Mouse (Mus musculus): ENCODE measurements at regions not wholly inside any gene's neighbourhood (a gene's known extent, or its start where the extent isn't known, plus 50 kb on each side); places are given as distances from the start of the nearest gene placed in this dataset.

DNA sequence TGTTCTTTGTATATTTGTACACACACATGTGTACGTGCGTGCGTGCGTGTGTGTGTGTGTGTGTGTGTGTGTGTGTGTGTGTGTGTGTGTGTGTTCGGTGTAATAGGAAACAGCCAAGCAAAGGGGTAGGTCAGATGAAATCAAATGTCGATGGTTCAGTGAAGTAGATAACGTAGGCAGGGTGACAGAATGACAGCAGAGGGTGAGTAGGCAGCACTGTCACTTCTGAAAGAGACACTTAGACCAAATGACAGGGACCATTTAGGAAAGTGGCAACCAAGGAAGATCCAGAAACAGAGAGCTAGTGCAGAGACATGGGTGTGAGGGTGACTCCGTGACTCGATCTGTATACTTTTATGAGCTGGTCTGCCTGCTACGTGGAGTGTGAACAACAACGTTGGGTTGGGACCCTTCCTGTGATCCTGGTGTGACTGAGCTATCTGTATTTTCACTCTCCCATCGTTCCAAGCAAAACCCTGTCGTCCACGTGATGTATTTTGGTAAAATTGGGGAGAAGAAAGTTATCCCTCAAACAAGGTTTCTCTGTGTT, 266.5 kb upstream of the 9630041A04Rik start:
- no peak overlapping the region for H3K4me3 ChIP-seq (ENCODE audit: control insufficient read depth in 1 of 2, insufficient read depth in 1 of 2, low read depth in 2 of 2, low read length in 2 of 2)
- H3K36me3 ChIP-seq (ENCODE audit: control insufficient read depth in 1 of 2, insufficient read depth in 2 of 2, low read length in 2 of 2): no peaks in the 10 kb centered on the region
- H3K27ac ChIP-seq (ENCODE audit: control insufficient read depth, low read depth, low read length): no peak overlapping the region
- H3K4me1 ChIP-seq (ENCODE audit: control insufficient read depth in 1 of 2, insufficient read depth in 2 of 2, low read length in 2 of 2): no peaks in the 10 kb centered on the region
- H3K27me3 ChIP-seq (ENCODE audit: control insufficient read depth in 1 of 2, insufficient read depth in 2 of 2, low read length in 2 of 2): no peaks in the 10 kb centered on the region
- no peak overlapping the region for H3K9ac ChIP-seq (ENCODE audit: control insufficient read depth, low read depth, low read length, poor library complexity, severe bottlenecking)
- DNase-seq (ENCODE audit: low read depth, low spot score): no peak
- TF ChIP-seq EP300 (IDR thresholded peaks at IDR 0.05; ENCODE audit: low read depth in 1 of 2, low read length in 2 of 2): no peak
- no peak for TF ChIP-seq CTCF (IDR thresholded peaks at IDR 0.05 in 2 of 3, conservative IDR thresholded peaks at IDR 0.05 in 1 of 3; ENCODE audit: control insufficient read depth in 1 of 3, insufficient read depth in 1 of 3, low read depth in 2 of 3, low read length in 3 of 3, poor library complexity in 1 of 3, severe bottlenecking in 1 of 3)
- no peak for TF ChIP-seq ZKSCAN1 (IDR thresholded peaks at IDR 0.05; ENCODE audit: low read depth, low read length)
- no peak for TF ChIP-seq NELFE (IDR thresholded peaks at IDR 0.05; ENCODE audit: low read depth, low read length)
- no peaks in the 10 kb centered on the region for H3K79me2 ChIP-seq (ENCODE audit: control insufficient read depth, insufficient read depth, low read length, poor library complexity)
- H3K9me3 ChIP-seq (replicated peaks; ENCODE audit: insufficient read depth, low read length): no peaks in the 10 kb centered on the region

DNA sequence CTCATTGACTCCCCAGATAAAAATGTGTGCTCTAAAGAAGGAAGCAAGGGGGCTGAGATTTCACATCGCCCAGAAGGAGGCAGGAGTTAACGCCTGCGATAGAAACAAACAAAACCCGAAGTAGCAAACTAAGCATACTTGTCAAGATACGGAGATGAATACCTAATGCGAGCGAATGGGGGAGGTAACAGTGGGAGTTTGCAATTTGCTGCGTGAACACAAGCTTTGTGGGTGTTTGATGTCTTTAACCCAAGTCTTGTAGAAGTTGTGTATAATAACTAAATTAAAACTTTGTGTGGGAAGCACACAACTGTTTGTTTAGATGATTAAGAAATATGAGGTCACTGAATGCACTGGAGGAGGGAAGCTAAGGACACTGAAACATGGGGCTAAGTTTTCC, 269.0 kb upstream of the 9630041A04Rik start:
- no peak for DNase-seq (ENCODE audit: low read depth, low spot score)
- Histone ChIP-seq H3K4me3 (ENCODE audit: control insufficient read depth in 1 of 2, insufficient read depth in 1 of 2, low read depth in 2 of 2, low read length in 2 of 2) (no peak overlapping the region), H3K9me3 (replicated peaks; ENCODE audit: insufficient read depth, low read length) (no peaks in the 10 kb centered on the region), H3K4me1 (ENCODE audit: control insufficient read depth in 1 of 2, insufficient read depth in 2 of 2, low read length in 2 of 2) (no peaks in the 10 kb centered on the region), H3K27ac (ENCODE audit: control insufficient read depth, low read depth, low read length) (no peak overlapping the region), H3K79me2 (ENCODE audit: control insufficient read depth, insufficient read depth, low read length, poor library complexity) (no peaks in the 10 kb centered on the region), H3K27me3 (ENCODE audit: control insufficient read depth in 1 of 2, insufficient read depth in 2 of 2, low read length in 2 of 2) (no peaks in the 10 kb centered on the region; a peak in 1 of 4 replicates), H3K36me3 (ENCODE audit: control insufficient read depth in 1 of 2, insufficient read depth in 2 of 2, low read length in 2 of 2) (no peaks in the 10 kb centered on the region), H3K9ac (ENCODE audit: control insufficient read depth, low read depth, low read length, poor library complexity, severe bottlenecking) (no peak overlapping the region)
- no peak for TF ChIP-seq ETS1 (IDR thresholded peaks at IDR 0.05; ENCODE audit: low read depth, low read length)
- no peak for TF ChIP-seq CHD2 (IDR thresholded peaks at IDR 0.05; ENCODE audit: low read length)
- no peak for TF ChIP-seq E2F4 (IDR thresholded peaks at IDR 0.05; ENCODE audit: borderline replicate concordance, low read depth, low read length)
- no peak for TF ChIP-seq ZMIZ1 (IDR thresholded peaks at IDR 0.05; ENCODE audit: low read depth, low read length)
- TF ChIP-seq GABPA (IDR thresholded peaks at IDR 0.05; ENCODE audit: low read depth, low read length): no peak
- TF ChIP-seq USF1 (IDR thresholded peaks at IDR 0.05; ENCODE audit: low read depth, low read length): no peak
- no peak for TF ChIP-seq TBP (IDR thresholded peaks at IDR 0.05; ENCODE audit: low read depth, low read length)
- no peak for TF ChIP-seq MAZ (IDR thresholded peaks at IDR 0.05; ENCODE audit: low read depth, low read length)
- no peak for TF ChIP-seq MAFK (IDR thresholded peaks at IDR 0.05; ENCODE audit: borderline replicate concordance, low read depth, low read length)

DNA sequence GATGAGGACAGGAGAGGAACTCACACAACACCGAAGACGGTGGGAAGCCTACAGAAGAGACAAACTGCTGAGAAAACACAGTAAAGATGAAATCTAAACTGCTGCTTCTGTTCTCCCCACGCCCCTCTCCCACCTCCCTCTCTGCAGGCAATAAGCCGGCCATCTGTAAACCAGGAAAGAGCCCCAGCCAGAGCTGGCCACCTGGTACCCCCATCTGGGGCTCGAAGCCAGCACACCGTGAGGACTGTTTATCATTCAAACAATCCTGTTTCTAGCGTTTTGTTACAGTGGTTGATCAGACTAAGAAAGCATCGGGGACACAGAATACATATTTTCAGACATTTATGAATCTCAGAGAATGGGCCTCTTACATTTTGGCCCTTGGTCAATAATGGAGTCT, 270.0 kb upstream of the 9630041A04Rik start:
- TF ChIP-seq UBTF (IDR thresholded peaks at IDR 0.05; ENCODE audit: borderline replicate concordance, insufficient read depth, low read depth, low read length) (no peak), GATA1 (IDR thresholded peaks at IDR 0.05; ENCODE audit: low read depth, low read length) (no peak), RCOR1 (IDR thresholded peaks at IDR 0.05; ENCODE audit: low read depth, low read length) (no peak), ZMIZ1 (IDR thresholded peaks at IDR 0.05; ENCODE audit: low read depth, low read length) (no peak), MAFK (IDR thresholded peaks at IDR 0.05; ENCODE audit: borderline replicate concordance, low read depth, low read length) (no peak), MXI1 (IDR thresholded peaks at IDR 0.05; ENCODE audit: low read depth, low read length) (no peak), ZC3H11A (IDR thresholded peaks at IDR 0.05; ENCODE audit: low read depth, low read length) (no peak), MYB (IDR thresholded peaks at IDR 0.05; ENCODE audit: low read depth, low read length) (no peak)
- no peak overlapping the region for H3K4me3 ChIP-seq (ENCODE audit: control insufficient read depth in 1 of 2, insufficient read depth in 1 of 2, low read depth in 2 of 2, low read length in 2 of 2)
- H3K79me2 ChIP-seq (ENCODE audit: control insufficient read depth, insufficient read depth, low read length, poor library complexity): no peaks in the 10 kb centered on the region
- no peaks in the 10 kb centered on the region for H3K36me3 ChIP-seq (ENCODE audit: control insufficient read depth in 1 of 2, insufficient read depth in 2 of 2, low read length in 2 of 2)
- H3K9me3 ChIP-seq (replicated peaks; ENCODE audit: insufficient read depth, low read length): no peaks in the 10 kb centered on the region
- H3K27me3 ChIP-seq (ENCODE audit: control insufficient read depth in 1 of 2, insufficient read depth in 2 of 2, low read length in 2 of 2): no peaks in the 10 kb centered on the region; a peak in 1 of 4 replicates
- H3K9ac ChIP-seq (ENCODE audit: control insufficient read depth, low read depth, low read length, poor library complexity, severe bottlenecking): no peak overlapping the region
- no peak overlapping the region for H3K27ac ChIP-seq (ENCODE audit: control insufficient read depth, low read depth, low read length)
- H3K4me1 ChIP-seq (ENCODE audit: control insufficient read depth in 1 of 2, insufficient read depth in 2 of 2, low read length in 2 of 2): no peaks in the 10 kb centered on the region
- DNase-seq (ENCODE audit: low read depth, low spot score): no peak

Measured in MEL (cell line).